Mouse (Mus musculus) spleen, postnatal 14 days (tissue): Measurements from ENCODE around the gene Rara.
"Not testable (repeated sequence)": the region's sequence is repeated elsewhere in the genome, so short reads cannot be mapped to it uniquely, and the experiment has no call there.

Experiments used
- DNase-seq, 2 experiments: peaks; one replicate each; pipeline ENCODE4 v3.0.0; 2021 to 2022; ENCODE audit warnings: low spot score in 2 of 2

Gene Rara

DNA sequence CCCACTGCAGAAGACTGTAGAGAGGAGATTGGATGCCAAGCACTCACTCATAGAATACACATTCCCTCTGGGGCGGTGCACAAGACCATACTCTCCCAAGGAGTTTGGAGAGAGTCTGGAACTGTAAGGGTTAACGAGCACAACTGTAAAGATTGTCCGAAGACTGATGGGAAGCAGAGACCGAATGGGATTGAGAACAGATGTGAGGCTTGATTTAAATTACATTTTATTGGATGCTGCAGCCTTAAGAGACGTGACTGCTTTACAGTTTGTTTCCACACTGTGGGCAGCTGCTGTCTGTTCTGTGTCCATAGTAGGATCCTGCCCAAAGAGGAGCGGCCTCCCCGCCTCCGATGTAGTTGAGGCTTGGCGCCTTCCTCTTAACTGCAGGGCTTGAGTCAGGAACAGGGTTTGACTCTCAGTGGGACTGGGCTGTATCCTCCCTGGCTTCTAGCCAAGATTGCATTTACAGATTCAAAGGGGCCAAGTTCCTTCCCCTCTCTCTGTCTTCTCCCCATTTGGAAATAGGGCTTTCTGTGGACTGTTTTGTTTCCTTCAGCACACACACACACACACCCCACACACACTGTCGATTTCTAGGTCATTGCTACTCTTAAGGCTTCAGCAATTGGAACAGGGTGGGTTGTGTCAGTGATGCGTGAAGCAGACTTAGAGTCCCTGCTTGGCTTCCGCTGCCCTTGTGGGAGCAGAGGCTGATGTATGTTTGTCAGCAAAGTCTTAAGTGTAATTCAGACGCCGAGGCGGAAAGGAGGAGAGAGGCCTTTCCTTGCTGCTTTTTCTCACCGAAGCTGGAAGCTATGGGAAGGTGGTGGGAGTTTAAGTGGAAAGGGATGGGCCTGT lies 4.5 kb upstream of the Rara start:
- DNase-seq = not testable (repeated sequence)

DNA sequence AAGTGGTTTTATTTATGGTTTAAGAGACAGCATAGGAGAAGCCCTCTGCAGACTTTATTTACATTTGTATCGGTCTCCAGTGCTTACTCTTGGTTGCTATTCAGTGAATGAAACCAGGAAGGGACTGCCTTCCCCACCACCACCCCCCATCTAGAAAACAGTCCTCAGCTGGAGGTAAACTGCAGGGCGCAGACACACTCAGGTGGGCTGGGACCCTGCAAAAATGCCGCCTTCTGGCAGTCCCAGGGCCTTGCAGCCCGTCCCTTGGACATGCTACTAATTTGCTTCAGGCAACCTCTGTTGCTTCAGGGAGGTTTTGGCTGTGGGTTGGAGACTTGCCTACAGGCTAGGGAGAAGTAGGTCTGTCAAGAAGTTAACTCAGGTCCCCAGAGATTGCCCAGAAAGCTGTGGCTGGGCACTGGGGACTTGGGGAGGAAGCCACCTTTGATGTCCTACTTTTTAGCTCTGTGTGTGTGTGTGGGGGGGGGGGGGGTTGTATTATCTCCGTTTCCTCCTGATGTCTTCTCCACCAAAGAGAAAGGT lies 2.9 kb upstream of the Rara start:
- no peak for DNase-seq

DNA sequence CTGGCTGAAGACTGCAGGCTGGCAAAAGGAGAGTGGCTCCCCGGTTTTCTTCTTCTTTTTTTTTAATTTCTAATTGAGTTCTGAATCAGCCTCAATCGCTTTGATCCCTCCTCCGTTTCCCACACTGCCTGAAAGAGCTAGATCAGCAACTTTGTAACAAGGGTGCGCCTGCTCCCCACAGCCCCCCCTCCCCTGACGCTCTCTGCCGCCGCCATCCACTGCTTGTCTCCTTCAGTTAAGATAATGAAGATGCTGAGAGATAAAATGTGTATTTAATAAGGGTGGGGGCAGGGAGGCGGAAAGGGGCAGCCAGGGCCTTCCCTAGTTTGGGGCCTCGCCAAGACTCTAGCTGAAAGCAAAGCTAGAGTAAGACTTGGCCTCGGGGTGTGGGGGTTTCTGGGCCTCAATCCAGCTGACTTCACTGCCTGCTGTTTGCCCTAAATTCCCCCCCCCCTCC lies 2.3 kb upstream of the Rara start:
- no peak for DNase-seq

DNA sequence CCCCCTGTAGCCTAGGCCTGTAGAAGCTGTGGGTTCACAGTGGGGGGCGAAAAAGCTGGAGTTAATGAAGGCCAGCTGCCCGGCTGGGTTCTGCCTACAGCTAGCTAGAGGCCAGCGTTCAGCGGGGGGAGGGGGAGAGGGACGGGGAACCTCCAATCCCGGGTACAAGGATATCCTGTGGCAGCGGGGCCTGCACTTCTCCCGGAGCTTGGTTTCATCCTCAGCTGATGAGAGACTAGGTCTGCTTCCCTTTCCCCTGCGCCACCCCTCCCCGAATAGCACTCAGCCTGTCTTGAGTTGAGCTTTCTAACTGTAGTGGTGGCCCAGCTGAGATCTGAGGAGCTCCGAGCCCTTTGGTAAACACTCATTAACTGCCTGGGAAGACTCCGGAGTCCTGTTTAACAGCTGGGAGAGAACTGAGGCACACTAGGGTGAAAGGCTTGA lies 1.7 kb upstream of the Rara start:
- DNase-seq = no peak

DNA sequence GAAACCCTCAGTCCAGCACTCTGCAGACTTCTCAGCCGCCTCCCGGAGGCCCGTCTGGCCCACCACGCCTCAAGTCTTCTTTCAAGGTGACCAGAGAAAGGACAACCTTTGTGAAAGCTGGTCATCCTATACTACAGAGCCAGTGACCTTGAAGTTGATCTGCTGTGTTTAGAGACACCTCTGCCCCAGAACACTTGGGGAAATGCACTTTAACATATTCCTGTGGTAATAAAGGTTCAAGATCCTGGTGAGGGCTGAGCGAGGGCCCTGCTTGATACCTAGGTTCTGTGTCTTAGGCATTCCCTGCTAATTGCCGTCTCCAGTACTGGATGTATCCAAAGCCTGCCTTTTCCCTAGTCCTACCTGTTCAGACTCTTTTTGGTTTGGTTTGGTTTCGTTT lies 1.1 kb upstream of the Rara start:
- DNase-seq = no peak

DNA sequence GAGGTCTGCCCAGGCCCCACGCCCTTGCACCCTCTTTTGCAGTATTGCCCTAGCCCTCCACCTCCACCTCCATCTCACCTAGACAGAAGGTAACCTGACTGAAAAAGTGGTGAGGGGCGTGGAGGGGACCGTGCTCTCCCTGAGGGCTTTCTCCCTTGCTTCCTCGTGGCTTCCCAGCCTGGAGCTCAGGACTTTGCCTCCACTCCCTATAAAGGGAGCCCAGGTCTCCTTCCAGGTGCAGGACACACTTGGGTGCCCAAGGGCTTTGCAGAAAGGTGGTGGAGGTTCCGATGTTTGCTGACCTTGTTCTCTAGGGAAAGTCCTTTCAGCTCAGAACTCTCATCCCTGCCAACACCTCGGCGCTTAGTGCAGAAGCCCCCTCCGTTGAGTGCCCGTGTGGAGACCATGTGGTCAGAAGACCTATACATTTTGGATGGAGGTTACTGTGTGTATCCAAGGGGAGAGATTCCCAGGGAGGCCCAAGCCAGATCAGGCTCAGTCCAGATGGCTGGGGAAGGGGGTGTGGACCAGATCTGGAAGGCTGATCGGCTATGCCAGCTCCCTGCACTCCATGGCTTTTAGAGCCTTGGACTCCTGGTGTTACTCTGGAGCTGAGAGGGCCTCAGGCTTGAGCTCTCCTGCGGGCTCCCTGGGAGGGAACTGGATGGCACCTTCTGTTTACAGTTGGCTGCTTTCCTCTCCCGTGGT lies 722 bp downstream of the Rara start:
- DNase-seq = no peak

DNA sequence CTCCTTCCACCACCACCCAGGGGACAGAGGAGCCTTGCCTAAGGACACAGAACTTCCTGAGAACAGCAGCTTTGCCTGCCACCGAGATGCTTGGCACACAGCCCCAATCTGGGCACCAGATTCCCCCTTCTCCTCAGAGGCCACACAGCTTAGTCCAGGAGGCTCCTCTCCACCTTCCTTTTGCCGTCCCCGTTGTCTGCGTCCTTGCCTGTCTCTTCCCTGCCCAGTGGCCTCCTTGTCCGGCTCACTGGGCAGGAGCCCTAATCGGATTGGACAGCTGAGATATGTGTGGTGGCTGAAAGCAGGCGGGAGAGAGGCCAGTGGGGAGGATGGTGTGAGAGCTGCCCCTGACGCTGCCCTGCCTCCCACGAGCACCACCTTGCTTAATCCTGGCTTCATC lies 1.9 kb downstream of the Rara start:
- DNase-seq = no peak

DNA sequence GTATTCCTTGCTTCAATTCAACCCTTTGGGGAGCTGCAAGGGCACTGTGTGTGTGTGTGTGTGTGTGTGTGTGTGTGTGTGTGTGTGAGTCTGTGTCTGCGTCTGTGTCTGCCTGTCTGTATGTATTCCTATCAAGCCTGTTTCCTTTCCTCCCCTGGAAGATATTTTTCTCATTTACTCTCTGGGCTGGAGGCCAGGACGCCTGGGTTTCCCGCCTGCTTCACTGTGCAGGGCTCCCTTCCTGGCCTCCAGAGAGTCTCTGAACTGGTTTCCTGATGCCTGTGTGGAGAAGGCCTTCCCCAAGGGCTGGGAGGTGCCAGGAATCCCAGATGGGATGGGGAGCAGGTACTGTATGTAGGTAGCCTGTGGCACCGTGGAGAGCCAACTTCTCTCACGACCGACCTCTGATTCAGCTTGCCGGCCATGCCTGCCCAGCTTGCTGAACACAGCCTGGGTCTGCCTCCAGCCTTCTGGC lies 2.5 kb downstream of the Rara start:
- DNase-seq = no peak

DNA sequence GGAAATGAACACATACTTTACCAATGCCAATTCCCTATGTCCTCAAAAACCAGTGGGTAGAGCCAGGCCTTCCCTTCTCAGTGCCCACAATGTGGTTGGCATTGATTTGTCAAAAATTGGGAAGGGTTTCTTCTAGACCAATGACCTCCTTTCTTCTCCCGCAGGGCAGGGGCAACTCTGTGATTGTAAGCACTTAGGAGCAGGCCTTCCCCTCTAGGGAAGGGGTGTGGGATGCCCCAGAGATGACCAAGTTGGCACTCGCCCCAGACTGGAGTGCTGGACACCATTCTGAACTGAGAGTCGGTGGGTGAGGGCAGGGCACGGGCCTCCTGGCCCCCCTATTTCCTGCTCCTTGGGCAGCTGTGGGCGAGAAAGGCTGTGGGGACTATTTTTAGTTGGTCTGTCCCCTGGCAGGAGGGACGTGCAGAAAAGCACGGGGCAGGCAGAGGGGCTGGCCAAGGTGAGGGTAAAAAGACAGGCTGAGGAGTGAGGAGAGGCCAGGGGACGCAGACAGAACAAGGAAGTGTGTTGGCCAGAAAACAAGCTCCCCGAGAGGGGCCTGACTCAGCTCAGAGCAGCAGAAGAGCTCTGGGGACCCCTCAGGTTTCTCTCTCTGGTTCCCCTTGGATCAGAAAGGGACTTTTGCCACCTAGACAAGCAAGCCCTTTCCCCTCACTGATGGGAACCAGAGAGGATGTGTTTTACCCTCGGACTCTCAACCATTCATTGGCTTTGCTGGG lies 3.3 kb downstream of the Rara start:
- DNase-seq = no peak

DNA sequence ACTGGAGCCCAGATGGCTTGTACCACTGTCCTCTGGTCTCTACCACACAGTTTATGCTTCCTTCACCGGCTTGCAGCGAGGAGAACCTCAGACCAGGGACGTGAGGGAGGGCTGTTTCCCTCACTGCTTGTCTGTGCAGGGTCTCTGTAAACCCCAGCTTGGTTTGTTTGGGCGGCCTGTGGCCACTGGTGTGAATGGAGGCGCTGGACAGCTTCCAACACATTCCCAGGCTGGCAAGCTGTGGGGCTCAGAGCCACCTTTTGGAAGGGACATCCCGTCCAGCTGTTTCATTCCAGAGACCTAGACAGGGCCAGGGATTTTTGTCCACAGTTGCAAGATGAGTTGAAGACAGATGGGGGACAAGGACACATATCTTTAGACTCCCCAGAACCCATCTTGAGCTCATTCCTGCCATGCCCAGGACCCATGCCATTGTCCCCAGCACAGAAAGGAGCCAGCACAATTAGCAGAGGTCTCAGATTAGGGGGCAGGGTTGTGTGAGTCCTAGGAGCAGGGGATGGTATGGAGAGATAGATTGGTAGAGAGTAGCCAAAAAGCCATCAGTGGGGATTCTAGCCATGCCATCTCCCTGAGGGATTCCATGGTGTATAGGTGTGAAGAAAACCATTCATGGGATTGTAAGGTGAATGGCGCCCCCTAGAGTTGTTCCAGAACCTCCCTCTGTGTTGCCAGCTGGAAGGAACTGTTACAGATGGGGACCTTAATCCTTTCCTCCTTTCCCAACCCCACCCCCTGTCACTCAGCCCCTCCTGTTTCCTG lies 4.1 kb downstream of the Rara start:
- DNase-seq = no peak

DNA sequence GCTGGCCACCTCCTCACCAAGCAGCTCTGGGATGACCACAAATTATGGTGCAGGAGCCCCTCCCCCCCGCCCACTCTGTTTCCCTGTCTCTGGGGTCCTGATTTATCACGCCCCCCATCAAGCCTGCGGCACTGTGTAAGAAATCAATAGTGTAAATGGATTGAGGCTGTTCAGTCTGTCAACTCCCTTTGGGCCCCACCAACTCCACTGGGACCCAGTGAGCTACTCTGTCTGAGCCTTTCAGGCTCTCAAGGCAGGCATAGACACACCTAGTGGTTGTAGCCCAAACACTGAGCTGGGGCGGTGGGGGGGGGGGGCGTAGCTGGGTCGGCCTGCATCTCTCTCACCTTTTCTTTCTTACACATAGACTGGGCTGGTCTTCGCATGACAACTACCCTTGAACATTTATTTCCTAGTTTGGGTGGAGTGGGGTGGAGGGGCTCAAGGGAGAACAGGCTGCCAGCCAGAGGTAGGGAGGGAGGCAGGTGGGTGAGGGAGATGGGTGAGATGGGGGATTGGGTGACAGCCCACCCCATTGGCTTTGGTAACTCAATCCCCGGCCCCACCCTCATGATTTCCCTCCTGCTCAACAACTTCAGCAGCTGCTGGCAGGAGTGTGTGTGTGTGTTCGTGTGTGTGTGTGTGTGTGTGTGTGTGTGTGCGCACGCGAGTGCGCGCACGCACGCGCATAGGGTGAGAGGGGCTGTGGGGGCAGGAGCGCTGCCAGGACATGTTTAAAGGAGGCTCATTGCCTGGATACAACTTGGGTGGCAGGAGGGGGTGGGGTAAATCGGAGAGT lies 4.9 kb downstream of the Rara start:
- no peak for DNase-seq

DNA sequence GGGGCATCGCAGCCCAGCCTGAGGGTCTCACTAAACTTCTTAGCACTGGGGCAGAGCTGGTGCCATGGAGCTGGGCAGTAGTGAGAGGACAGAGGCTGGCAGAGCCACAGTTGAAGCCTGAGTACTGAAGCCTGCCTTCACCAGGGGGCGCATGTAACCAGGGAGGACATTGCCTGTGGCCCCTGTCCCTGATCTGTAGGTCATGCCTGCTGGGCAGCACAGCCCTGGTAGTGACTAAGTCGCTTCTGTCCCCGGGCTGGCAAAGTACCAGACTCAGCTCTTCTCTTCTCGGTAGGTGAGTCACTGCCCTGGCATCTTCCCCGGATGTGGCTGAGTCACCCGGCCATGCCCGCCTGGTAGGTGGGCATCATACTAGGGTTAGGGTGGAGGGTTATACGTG lies 5.5 kb downstream of the Rara start:
- DNase-seq = peak in 1 of 2 experiments; percentile 62

DNA sequence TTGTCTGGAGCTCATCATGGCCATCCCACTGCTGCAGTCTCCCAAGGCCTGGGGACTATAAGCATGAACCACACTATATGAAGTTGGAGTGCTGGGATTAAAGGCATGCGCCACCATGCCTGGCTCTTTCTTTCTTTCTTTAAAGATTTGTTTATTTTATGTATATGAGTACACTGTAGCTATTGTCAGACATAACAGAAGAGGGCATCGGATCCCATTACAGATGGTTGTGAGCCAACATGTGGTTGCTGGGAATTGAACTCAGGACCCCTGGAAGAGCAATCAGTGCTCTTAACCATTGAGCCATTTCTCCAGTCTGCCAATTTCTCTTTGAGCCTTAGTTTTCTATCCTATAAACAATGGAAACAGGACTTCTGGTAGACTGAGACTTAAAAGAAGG lies 6.2 kb downstream of the Rara start:
- not testable (repeated sequence) for DNase-seq

DNA sequence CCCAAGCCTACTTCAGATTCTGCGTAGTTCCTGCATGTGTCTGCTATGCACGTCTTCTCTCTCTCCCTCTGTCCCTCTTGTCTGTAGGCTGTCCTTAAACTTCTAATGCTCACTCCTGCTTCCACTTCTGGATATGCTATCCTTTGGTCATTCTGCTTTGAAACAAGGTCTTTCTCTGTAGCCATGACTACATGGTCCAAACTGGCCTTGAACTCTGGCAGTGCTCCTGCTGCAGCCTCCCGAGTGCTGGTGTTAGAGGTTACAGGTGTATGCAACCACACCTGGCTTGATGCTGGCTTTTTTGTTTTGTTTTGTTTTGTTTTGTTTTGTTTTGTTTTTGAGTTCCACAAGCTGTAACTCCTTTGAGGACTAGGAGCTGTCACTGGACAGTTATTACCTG lies 6.7 kb downstream of the Rara start:
- no peak for DNase-seq

DNA sequence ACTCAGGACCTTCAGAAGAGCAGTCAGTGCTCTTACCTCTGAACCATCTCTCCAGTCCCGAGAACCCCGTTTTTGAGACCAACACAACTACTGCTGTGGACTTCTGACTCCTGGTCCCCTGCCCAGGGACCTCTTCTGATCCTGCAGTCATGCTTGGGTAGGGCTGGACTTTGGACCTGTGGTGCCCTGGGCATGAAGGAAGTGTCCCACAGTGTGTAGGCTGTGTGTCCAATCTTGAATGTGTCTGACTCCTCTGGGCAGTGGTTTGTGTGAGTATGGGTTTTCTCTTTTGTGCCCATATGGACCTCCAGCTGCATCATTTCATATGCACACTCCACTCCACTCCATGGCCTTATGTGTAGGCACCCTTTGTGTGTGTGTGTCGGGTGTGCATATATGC lies 7.5 kb downstream of the Rara start:
- DNase-seq = no peak

DNA sequence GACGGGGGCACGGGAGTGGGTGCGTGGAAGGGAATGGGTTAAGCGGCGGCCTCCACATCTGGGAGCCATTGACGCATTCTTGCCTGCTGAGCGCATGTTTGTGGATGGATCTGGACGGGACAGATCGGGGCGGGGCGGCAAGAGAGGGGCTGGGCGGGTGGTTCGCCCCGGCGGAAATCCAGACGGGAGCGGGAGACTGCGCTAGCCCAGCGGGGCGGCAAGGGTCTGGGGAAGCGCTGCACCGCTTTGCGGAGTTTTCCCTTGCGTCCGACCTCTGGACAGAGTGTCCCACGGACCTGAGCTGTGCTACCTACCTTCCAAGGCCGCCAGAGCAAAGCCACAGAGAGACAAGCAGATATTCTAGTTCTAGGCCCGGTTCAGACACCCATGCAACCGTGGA lies 8.6 kb downstream of the Rara start:
- DNase-seq = no peak

DNA sequence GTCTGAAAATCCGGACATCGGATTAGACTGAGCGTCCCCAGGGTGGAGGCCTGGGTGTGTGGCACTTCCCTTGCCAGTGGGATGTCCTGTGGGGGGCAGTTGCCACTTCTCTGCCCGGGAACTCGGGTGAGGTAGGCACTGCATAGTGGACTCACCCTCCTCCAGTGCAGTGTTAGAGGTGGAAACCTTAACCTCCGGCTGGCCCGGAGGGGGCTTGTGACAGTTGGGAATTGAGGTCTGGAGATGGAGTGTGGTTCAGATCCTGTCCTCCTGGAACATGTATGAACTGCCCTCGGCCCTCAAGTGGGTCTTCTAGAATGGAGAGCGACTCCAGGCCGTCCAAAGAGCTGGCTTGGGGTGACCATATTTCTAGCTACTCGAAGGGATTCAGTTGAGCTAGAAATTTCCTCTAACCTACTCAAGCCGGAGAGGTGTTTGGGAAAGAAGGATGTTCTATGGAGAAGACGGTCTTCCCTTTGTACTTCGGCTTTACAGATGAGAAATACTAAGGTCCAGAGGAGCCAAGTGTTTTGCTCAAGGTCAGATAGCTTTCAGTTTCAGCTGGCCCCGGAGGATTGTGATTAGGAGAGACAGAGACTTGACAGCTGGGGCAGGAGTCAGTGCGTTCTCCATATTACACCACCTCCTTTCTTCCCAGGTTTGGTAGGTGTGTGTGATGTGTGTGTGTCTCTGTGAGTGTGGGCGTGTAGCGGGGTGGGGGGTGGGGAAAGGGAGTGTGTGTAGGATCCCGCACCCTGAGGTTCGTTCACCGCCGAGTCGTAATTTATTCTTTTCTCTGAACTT lies 9.2 kb downstream of the Rara start:
- DNase-seq = no peak

DNA sequence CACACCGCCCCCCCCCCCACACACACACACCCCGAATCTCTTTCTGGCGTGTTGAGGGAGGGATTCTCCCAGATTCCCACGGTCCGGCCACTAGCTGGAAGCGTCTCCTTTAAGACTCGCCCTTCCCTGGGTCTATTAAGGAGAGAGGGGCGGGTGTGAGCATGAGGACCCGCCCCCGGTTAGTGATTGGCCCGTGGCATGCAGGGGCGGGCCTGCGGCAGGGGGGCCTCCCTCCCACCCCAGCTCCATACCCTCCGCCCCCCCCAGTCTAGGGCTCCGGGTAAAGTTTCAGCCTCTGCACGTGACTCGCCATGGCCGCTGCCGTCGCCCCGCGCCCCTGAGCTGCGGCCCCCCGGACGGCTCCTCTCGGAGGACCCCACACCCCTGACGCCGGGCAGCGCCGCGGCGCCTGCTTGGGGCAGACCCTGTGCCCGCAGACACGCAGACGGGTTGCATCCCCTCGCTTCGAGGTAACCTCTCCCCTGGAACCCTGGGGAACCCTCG lies 9.8 kb downstream of the Rara start:
- peak; percentile 54 to 69 for DNase-seq
